ENCODE assay signal across 11 mouse cellular contexts in the genomic region with DNA sequence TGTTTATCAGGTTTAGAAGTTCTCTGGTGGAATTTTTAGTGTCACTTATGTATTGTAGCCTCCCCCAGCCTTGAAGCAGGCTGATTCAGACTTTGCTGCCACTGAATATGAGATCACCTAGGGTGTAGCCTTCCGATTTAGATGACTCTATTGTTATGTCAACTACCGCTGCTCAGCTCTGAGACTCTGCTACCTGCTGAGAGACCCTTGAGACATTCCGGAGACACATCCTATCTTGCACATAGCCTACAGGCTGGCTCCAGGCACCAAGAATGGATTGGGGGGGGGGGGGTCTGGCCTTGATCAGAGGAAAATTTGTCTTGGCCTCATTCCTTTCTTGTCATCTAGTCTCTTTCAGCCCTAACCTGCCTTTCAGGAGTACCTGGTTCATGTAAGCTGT. TPM values are rescaled to one million over a fixed set of nuclear protein-coding genes. Genes with fewer than 3 reads are reported as not detected.
DNase-seq lines count a peak whose midpoint lies in the region; TF ChIP-seq lines count a peak whose summit lies in the region.
"Not testable (repeated sequence)": the region's sequence is repeated elsewhere in the genome, so short reads cannot be mapped to it uniquely, and the experiment has no call there.
"Had no signal": no experiment of that assay in that cellular context is flagged by ENCODE, and none has a peak within 500 bp of the region (broad histone marks: within the 10 kb centered on the region; RNA-seq: fewer than 3 reads in every experiment).

No protein-coding gene starts in this region.

- not testable (repeated sequence) for TF ChIP-seq POLR2A in ES-Bruce4 (IDR thresholded peaks at IDR 0.05; ENCODE audit: insufficient read depth, low read length)

- not testable (repeated sequence) for H3K36me3 ChIP-seq in ES-Bruce4 (ENCODE audit: control insufficient read depth, insufficient read depth, low read length, poor library complexity, severe bottlenecking); ES-E14 (ENCODE audit: control insufficient read depth, insufficient read depth, low read length, poor library complexity, severe bottlenecking)

- H3K27me3 ChIP-seq in ES-Bruce4 (ENCODE audit: control insufficient read depth, insufficient read depth, low read length, poor library complexity, severe bottlenecking) = not testable (repeated sequence)

- not testable (repeated sequence) for H3K9me3 ChIP-seq in ES-Bruce4 (replicated peaks; ENCODE audit: control insufficient read depth, insufficient read depth, low read length, poor library complexity, severe bottlenecking); ES-E14 (ENCODE audit: control insufficient read depth, insufficient read depth, low read depth, low read length)

- H3K4me3 ChIP-seq in ES-Bruce4 (ENCODE audit: low read depth, low read length); ES-E14 (ENCODE audit: insufficient read depth in 1 of 2, low read depth in 1 of 2, low read length in 2 of 2, poor library complexity in 1 of 2, severe bottlenecking in 1 of 2): not testable (repeated sequence)

- peak; percentile 75; the same call in 1 of the 2 replicates for TF ChIP-seq EP300 in ES-Bruce4 (IDR thresholded peaks at IDR 0.05; ENCODE audit: insufficient read depth, low read depth, low read length)

- in situ Hi-C loops in ES-E14 (cut with MboI; ENCODE audit: low sequenced_read_pairs in 2 of 2, unreplicated experiment in 2 of 2) = not testable (repeated sequence)

- not testable (repeated sequence) for H3K9ac ChIP-seq in ES-Bruce4 (ENCODE audit: low read depth, poor library complexity, severe bottlenecking); ES-E14 (ENCODE audit: insufficient read depth, low read depth, low read length, poor library complexity, severe bottlenecking)

- not testable (repeated sequence) for TF ChIP-seq CTCF in ES-Bruce4 (IDR thresholded peaks at IDR 0.05; ENCODE audit: low read depth, low read length)

- H3K4me1 ChIP-seq in ES-Bruce4 (ENCODE audit: control insufficient read depth, insufficient read depth, low read length); ES-E14 (ENCODE audit: control insufficient read depth in 2 of 2, insufficient read depth in 2 of 2, low read length in 2 of 2, poor library complexity in 1 of 2): not testable (repeated sequence)

- DNase-seq in ES-CJ7 (ENCODE audit: low read depth, low spot score) = peak; percentile 99
- peak; percentile 74 for DNase-seq in ES-E14 (ENCODE audit: low read depth, low spot score)
- peak; percentile 98 for DNase-seq in R1 (ENCODE audit: low read depth, low spot score)
- DNase-seq in WW6 (ENCODE audit: low read depth, low spot score) = peak; percentile 67
- peak; percentile 94 for DNase-seq in ZHBTc4 (ENCODE audit: low read depth, low spot score)

- not testable (repeated sequence) for H3K27ac ChIP-seq in ES-Bruce4 (ENCODE audit: insufficient read depth, low read length); ES-E14 (ENCODE audit: insufficient read depth, low read depth, low read length, poor library complexity, severe bottlenecking)

RNA-seq across cellular contexts. Expression of a gene that starts 17.5 kb away (rescaled TPM):
- 0.25 TPM in 1 of 2 replicates, not detected in the other for polyA plus RNA-seq in ES-Bruce4 (2011; ENCODE audit: insufficient read depth, insufficient read length, low read depth, missing spikeins)
- 0.53 and 0.71 TPM in 2 replicates for total RNA-seq in ES-E14 (2012; rRNA removed)
- total RNA-seq: CH12.LX, MEL had no signal
- polyA plus RNA-seq: activated CD4-positive, CD25-positive, alpha-beta regulatory T cell, adult 4 months; CD4-positive, CD25-positive, alpha-beta regulatory T cell, adult 4 months; G1E had no signal
